Mouse (Mus musculus): ENCODE results near the gene Asb4. TPM values are rescaled to one million over a fixed set of nuclear protein-coding genes. Genes with fewer than 3 reads are reported as not detected.
A peak's percentile ranks its signal among the peaks of the same experiment; 100 is the strongest.

Asb4 gene
- polyA plus RNA-seq, 2 experiments, result 31.4 to 43.9 TPM

- H3K4me2 ChIP-seq (replicated peaks; ENCODE audit: low read depth, low read length, severe bottlenecking), result peak overlapping the region; percentile 40
- no peaks in the 10 kb centered on the region for H3K9me3 ChIP-seq (ENCODE audit: control insufficient read depth, low read length)
- 0 out of 2 replicates have a peak overlapping the region, but pooled peaks have one; percentile 5 for H3K4me3 ChIP-seq (replicated peaks; ENCODE audit: low read length)
- H3K27ac ChIP-seq (replicated peaks; ENCODE audit: low read depth, low read length), result no peak overlapping the region
- 29% methylated on average over 18 of the region's 18 CpGs for WGBS
- no peaks in the 10 kb centered on the region for H3K36me3 ChIP-seq (ENCODE audit: control insufficient read depth, insufficient read depth, low read length)
- TF ChIP-seq POLR2A (IDR thresholded peaks at IDR 0.05; ENCODE audit: borderline replicate concordance, extremely low read depth, insufficient read depth, insufficient read length), result no peak
- H3K27me3 ChIP-seq (ENCODE audit: control insufficient read depth, insufficient read depth, low read length), result no peaks in the 10 kb centered on the region
- no peak overlapping the region for H3K9ac ChIP-seq (ENCODE audit: low read depth, low read length, severe bottlenecking)
- ATAC-seq (ENCODE audit: low FRiP score, low read depth) (0 out of 2 replicates have a peak, but pooled peaks have one; percentile 17), DNase-seq (ENCODE audit: low spot score) (no peak)
- peaks cover 9% of the 10 kb centered on the region; the same call in 1 of the 2 replicates for H3K4me1 ChIP-seq (ENCODE audit: control insufficient read depth, insufficient read depth, low read length)
These were observed 20.1 kb downstream of the Asb4 start for GRCm38 (mm10) chr6:5403095-5403815.

- no peak overlapping the region for H3K9ac ChIP-seq (ENCODE audit: low read depth, low read length, severe bottlenecking)
- no peaks in the 10 kb centered on the region for H3K9me3 ChIP-seq (ENCODE audit: control insufficient read depth, low read length)
- WGBS, result 63% methylated on average over 6 of the region's 6 CpGs
- no peak for DNase-seq (ENCODE audit: low spot score)
- no peaks in the 10 kb centered on the region for H3K36me3 ChIP-seq (ENCODE audit: control insufficient read depth, insufficient read depth, low read length)
- ATAC-seq (ENCODE audit: low FRiP score, low read depth), result no peak
- H3K4me2 ChIP-seq (replicated peaks; ENCODE audit: low read depth, low read length, severe bottlenecking), result no peak overlapping the region
- no peak overlapping the region for H3K27ac ChIP-seq (replicated peaks; ENCODE audit: low read depth, low read length)
- H3K4me3 ChIP-seq (replicated peaks; ENCODE audit: low read length), result no peak overlapping the region
- H3K4me1 ChIP-seq (ENCODE audit: control insufficient read depth, insufficient read depth, low read length), result peaks cover 9% of the 10 kb centered on the region; the same call in 1 of the 2 replicates
- TF ChIP-seq POLR2A (IDR thresholded peaks at IDR 0.05; ENCODE audit: borderline replicate concordance, extremely low read depth, insufficient read depth, insufficient read length), result no peak
- H3K27me3 ChIP-seq (ENCODE audit: control insufficient read depth, insufficient read depth, low read length), result no peaks in the 10 kb centered on the region
These were observed 20.8 kb downstream of the Asb4 start for GRCm38 (mm10) chr6:5404016-5404415.

GRCm38 (mm10) chr6:5408451-5409177, 25.4 kb downstream of the Asb4 start:
- H3K36me3 ChIP-seq (ENCODE audit: control insufficient read depth, insufficient read depth, low read length), result no peaks in the 10 kb centered on the region
- 37% methylated on average over 8 of the region's 8 CpGs for WGBS
- no peak overlapping the region for H3K9ac ChIP-seq (ENCODE audit: low read depth, low read length, severe bottlenecking)
- no peak for TF ChIP-seq POLR2A (IDR thresholded peaks at IDR 0.05; ENCODE audit: borderline replicate concordance, extremely low read depth, insufficient read depth, insufficient read length)
- DNase-seq (ENCODE audit: low spot score) (peak; percentile 68), ATAC-seq (ENCODE audit: low FRiP score, low read depth) (peak; percentile 78)
- no peaks in the 10 kb centered on the region for H3K9me3 ChIP-seq (ENCODE audit: control insufficient read depth, low read length)
- H3K27ac ChIP-seq (replicated peaks; ENCODE audit: low read depth, low read length), result no peak overlapping the region
- H3K4me3 ChIP-seq (replicated peaks; ENCODE audit: low read length), result no peak overlapping the region
- no peak overlapping the region for H3K4me2 ChIP-seq (replicated peaks; ENCODE audit: low read depth, low read length, severe bottlenecking)
- H3K4me1 ChIP-seq (ENCODE audit: control insufficient read depth, insufficient read depth, low read length), result peaks cover 11% of the 10 kb centered on the region; the same call in 1 of the 2 replicates
- no peaks in the 10 kb centered on the region for H3K27me3 ChIP-seq (ENCODE audit: control insufficient read depth, insufficient read depth, low read length)

GRCm38 (mm10) chr6:5409676-5410075, 26.5 kb downstream of the Asb4 start:
- DNase-seq (ENCODE audit: low spot score) (no peak), ATAC-seq (ENCODE audit: low FRiP score, low read depth) (no peak)
- WGBS, result 60% methylated on average over 4 of the region's 4 CpGs
- Histone ChIP-seq H3K9me3 (ENCODE audit: control insufficient read depth, low read length) (no peaks in the 10 kb centered on the region), H3K36me3 (ENCODE audit: control insufficient read depth, insufficient read depth, low read length) (no peaks in the 10 kb centered on the region), H3K4me3 (replicated peaks; ENCODE audit: low read length) (no peak overlapping the region), H3K4me2 (replicated peaks; ENCODE audit: low read depth, low read length, severe bottlenecking) (no peak overlapping the region), H3K4me1 (ENCODE audit: control insufficient read depth, insufficient read depth, low read length) (peaks cover 11% of the 10 kb centered on the region; the same call in 1 of the 2 replicates), H3K9ac (ENCODE audit: low read depth, low read length, severe bottlenecking) (no peak overlapping the region), H3K27ac (replicated peaks; ENCODE audit: low read depth, low read length) (no peak overlapping the region), H3K27me3 (ENCODE audit: control insufficient read depth, insufficient read depth, low read length) (no peaks in the 10 kb centered on the region)
- TF ChIP-seq POLR2A (IDR thresholded peaks at IDR 0.05; ENCODE audit: borderline replicate concordance, extremely low read depth, insufficient read depth, insufficient read length), result no peak

- Histone ChIP-seq H3K4me3 (replicated peaks; ENCODE audit: low read length) (no peak overlapping the region), H3K4me2 (replicated peaks; ENCODE audit: low read depth, low read length, severe bottlenecking) (no peak overlapping the region), H3K27ac (replicated peaks; ENCODE audit: low read depth, low read length) (no peak overlapping the region), H3K27me3 (ENCODE audit: control insufficient read depth, insufficient read depth, low read length) (no peaks in the 10 kb centered on the region), H3K9ac (ENCODE audit: low read depth, low read length, severe bottlenecking) (no peak overlapping the region), H3K9me3 (ENCODE audit: control insufficient read depth, low read length) (no peaks in the 10 kb centered on the region), H3K36me3 (ENCODE audit: control insufficient read depth, insufficient read depth, low read length) (no peaks in the 10 kb centered on the region), H3K4me1 (ENCODE audit: control insufficient read depth, insufficient read depth, low read length) (peaks cover 11% of the 10 kb centered on the region; the same call in 1 of the 2 replicates)
- ATAC-seq (ENCODE audit: low FRiP score, low read depth) (peak; percentile 65; the same call in 1 of the 2 replicates), DNase-seq (ENCODE audit: low spot score) (peak; percentile 62)
- 56% methylated on average over 6 of the region's 6 CpGs for WGBS
- no peak for TF ChIP-seq POLR2A (IDR thresholded peaks at IDR 0.05; ENCODE audit: borderline replicate concordance, extremely low read depth, insufficient read depth, insufficient read length)
These were observed 27.7 kb downstream of the Asb4 start for GRCm38 (mm10) chr6:5410697-5411391.
